Mouse (Mus musculus) T-helper 1 cell (primary cell): Measurements from ENCODE around the gene Cd19.

Source experiments
- in situ Hi-C: fragments of 300-600 bp; cut with MboI, MseI; formaldehyde crosslinking; loops from one replicate; pipeline ENCODE4 v1.15.1; 2025; ENCODE audit warnings: high pct_unique_total_duplicates

Gene Cd19

DNA sequence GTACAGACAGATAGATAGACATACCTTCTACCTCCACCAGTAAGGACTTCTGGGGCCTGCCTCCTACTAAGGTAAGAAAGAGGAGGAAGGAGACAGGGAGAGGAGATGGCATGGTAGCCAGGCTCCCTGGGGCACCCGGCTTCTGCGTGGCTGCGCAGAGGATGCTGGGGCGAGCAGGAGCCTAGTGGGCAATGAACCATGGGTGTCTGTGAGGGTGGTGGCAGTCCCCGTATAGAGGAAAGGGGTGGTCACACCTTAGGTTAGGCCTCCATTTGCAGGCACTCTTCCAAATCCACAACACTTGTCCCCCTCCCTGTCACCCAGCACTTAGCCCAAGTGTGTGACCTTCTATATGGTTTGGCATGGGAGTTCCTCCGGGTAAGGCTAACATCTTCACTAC lies at the start of gene Cd19:
Cd19 (minus strand) TSS at position 165 of the 400 bp plus-strand sequence.
- in situ Hi-C loops: no loop called here

DNA sequence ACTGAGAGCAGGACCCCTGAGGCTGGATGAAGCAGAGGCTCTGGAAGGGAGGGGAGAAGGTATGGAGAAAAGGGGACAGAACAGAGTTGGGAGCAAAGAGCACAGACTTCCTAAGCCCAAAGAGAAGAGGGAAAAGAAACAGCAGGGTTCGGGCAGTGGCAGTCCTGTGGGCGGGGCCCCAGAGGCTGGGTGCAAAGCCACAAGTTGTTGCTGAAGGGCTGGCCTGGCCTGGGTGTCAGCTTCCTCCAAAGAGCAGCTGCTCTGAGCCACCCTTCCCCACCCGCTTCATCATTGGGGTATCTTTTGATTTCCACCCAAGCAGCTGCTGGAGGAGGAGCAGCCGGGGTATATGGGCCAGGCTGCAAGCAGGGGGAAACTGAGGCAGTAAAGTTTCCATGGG lies 49.4 kb upstream of the Cd19 start:
- in situ Hi-C loops: no loop called here

DNA sequence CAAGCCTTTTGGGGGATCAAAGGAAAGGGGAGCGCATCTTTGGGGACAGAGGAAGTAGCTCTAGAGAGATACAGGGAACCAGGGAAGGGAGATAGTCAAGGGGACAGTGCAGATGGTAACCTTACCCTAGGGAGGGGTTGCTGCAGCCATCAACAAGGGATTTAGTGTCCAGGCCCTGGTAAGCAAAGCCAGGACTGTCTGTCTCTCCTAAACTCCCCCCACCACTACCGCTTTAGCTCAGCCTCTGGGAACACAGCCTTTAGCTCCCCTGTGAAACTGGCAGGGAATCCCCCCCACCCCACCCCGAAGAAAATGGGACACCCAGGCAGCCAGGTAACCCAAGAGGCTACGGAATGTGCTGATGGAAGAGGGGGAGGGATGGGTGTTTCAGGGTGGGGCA lies 48.9 kb upstream of the Cd19 start:
- in situ Hi-C loops: no loop called here

- in situ Hi-C loops: no loop called here
Measured at GRCm38 (mm10) chr7:126463004-126463403, 48.3 kb upstream of the Cd19 start, which contains the start of gene Atp2a1. Gene Atp2a1, minus strand, starts transcription at chr7:126463108.

DNA sequence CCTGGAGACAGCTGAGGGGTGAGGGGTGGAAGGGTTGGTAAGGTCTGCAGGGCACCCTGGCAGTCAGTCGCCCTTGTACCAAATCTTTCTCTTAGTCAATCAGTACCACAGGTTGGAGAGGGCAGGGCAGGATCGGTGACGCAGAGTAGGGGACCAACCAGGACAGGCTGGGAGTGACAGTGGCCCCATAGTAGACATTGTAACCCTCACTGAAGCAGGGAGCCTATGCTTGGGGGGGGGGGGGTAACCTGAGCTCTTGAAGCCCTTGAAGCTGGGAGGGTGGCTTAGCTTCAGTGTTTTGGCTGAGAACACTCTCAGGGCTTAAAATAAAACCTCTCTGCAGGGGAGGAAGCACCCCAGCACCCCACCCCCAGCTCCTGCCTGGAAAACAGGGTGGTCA lies 46.9 kb upstream of the Cd19 start:
- in situ Hi-C loops: no loop called here

DNA sequence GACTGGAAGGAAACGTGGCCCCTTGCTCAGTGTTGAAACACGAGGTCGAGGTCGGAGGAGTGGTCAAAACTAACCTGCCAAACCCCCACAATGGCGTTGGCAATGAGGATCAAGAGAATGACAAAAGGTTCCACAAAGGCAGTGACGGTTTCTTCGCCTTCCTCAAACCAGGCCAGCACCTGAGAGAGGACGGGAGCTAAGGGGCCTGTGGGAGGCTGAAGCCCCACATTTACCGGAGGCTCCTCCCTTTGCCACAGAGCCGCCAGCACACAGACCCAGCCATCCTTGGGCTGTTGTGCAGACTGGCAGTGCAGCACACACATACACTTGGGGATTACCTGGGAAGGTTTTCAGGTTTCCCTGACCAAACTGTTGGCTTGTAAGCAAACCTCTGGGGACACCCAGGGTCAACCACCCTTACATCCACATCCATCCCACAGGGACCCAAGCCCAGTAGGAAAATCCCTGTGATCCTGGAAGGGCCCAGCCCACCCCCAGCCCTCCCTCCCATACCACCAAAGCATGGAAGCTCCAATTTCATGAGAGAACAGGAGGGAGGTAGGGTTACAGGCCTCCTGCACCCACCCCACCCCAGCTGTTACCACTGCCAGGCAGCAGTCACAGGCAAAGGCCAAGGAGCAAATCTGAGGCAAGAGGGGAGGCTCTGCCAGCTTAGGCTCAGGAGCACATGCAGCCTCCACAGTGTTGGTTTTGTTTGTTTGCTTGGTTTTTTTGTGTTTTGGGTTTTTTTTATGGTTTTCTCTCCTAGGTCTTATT lies 46.1 kb upstream of the Cd19 start:
- in situ Hi-C loops: no loop called here

DNA sequence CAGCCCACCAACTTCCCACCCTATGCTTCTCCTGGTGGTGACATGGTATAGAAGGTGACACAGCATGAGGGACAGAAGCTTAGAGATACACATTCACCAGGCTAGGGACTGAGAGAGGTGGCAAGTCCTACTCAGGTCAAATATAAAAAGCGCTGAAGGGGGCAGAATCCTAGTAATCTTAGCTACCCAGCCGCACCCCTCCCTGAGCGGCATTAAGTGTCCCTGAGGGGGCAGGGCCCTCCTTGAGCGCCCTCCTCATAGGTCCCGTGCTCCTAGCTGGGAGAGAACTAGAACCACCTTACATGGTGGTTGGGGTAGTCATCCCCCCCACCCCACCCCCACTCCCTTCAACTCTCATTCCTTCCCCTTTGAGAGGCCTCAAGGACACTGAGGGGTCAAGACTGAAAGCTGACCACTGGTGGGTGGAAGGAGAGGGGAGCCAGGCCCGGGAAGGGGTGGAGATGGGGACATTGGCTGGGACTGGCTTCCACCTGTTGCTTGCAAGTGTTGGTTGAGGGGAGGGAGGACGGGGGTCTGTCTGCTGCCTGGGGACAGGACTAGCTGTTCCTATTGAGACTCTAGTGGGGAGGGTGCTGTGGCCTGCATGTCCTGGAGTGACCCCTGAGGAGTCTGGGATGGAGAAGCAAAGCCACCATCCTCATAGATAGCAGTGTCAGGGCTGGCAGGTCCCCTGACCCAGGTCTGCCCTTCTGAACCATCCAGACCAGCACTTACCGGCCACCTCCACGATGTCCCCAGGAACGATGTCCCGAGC lies 44.3 kb upstream of the Cd19 start:
- in situ Hi-C loops: no loop called here

- in situ Hi-C loops: no loop called here
Measured at GRCm38 (mm10) chr7:126458225-126458624, 43.5 kb upstream of the Cd19 start.

- in situ Hi-C loops: no loop called here
Measured at GRCm38 (mm10) chr7:126456382-126457266, 41.9 kb upstream of the Cd19 start.

DNA sequence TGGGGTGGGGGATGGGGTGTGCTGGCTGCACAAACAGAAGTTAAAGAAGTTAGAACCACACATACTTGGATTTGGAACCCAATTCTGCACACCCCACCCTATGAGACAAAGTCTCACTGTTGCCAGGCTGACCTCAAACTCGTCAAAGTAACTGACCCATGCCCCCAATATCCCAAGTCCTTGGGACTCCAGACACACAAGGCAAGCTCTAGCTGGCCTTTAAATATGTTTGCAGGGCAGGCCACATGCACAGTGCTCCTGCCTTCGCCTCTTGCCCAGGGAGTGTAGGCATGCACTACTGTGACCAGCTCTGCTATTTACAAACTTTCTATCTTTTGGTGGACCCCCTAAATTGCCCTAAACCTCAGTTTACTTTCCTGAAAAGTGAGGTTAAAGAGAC lies 40.6 kb upstream of the Cd19 start:
- in situ Hi-C loops: no loop called here

DNA sequence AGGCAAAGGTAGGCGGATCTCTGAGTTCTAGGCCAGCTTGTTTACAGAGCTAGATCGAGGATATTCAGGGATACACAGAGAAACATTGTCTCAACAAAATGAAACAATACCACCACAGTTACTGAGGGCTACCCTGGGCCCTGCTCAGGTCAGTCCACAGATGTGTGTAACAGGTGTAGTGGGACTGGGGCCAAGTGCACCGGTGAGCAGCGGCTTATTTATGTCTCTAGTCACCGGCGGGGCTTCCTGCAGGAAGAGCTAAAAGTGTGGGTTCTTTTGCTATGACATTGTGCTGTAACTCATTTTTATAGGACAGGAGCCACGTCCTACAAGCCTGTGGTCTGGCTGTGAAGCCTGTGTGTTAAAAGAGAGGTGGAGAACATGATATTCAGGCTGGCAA lies 39.2 kb upstream of the Cd19 start:
- in situ Hi-C loops: no loop called here

DNA sequence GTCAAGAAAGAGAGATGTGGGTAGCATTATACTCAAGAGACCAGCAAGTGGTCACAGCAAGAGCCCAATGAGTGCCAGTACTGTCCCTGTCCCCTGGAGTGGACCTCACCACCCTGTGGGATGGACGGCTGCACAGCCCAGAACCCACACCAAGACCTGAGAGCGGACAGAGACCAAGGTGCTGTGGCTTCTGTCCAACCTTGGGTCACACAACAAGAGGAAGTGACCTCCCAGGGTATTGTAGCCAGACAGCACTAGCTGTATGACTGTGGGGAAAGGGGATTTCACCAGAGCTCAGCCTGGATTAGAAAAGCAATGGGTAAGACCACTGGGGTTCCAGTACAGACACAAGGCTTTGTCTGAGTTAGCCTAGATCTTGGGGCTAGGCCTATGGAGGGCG lies 37.6 kb upstream of the Cd19 start:
- in situ Hi-C loops: no loop called here

DNA sequence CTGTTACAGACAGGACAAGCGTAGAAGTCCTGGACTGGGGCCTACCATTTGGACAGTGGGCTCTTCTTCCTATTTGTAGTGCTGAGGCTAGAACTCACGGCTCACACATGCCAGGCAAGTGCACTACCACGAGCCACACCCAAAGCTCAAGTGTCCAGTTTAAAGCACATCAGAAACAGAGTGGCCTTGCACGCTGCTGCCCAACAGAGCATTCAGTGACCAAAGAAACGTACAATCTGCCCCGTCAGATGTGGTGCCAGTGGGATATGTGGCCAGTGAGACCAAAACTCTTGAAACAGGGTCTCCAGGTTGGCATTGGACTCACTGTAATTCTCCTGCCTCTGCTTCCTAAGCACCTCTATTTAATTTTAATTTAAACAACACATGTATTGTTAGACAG lies 36.0 kb upstream of the Cd19 start:
- in situ Hi-C loops: no loop called here

DNA sequence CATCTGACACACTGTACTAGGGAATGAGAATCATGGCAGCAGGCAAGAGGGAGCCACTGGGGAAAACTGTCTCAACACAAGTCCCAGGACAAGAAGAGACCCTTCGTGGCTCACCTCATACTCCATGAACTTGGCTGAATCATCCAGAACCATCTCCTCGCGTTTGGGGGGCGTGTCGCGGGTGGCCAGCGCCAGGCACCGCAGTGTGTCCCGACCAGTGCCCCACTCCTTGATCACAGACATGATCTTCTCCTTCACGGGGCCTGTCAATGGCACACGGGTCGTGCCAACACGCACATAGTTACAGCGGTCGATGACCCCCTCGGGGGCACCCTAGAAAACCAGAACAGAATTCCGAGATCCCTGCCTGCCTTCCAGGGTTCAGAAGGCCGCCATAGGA lies 35.3 kb upstream of the Cd19 start:
- in situ Hi-C loops: loop anchor here (5.0 kb wide), 1 partner anchor 62 kb away; no protein-coding TSS in a partner anchor

GRCm38 (mm10) chr7:126448481-126448880 lies 33.8 kb upstream of the Cd19 start:
- in situ Hi-C loops: loop anchor here (5.0 kb wide), 1 partner anchor 64 kb away; no protein-coding TSS in a partner anchor

DNA sequence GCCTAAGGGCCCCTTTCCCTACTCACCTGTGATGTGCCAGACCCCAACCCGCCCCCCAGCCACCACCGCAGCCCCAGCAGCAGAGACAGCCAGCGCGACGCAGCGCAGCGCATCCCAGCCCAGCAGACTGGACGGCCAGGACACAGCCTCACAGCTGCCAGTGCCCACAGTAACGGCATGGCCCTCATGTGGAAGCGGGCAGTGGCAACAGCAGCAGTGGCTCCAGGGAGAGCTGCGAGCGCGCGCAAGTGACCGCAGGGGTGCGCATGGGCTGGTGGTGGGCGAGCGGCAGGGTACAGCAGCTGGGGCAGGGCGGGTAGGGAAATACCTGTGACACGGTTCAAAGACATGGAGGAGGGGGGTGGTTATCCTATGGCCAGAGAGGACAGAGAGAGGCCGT lies 31.5 kb upstream of the Cd19 start:
- in situ Hi-C loops: loop anchor here (5.0 kb wide), 1 partner anchor 66 kb away; no protein-coding TSS in a partner anchor

GRCm38 (mm10) chr7:126445104-126445815 lies 30.6 kb upstream of the Cd19 start:
- in situ Hi-C loops: loop anchor here (5.0 kb wide), 1 partner anchor 67 kb away; no protein-coding TSS in a partner anchor

- in situ Hi-C loops: no loop called here
Measured at GRCm38 (mm10) chr7:126444536-126444935, 29.8 kb upstream of the Cd19 start.

DNA sequence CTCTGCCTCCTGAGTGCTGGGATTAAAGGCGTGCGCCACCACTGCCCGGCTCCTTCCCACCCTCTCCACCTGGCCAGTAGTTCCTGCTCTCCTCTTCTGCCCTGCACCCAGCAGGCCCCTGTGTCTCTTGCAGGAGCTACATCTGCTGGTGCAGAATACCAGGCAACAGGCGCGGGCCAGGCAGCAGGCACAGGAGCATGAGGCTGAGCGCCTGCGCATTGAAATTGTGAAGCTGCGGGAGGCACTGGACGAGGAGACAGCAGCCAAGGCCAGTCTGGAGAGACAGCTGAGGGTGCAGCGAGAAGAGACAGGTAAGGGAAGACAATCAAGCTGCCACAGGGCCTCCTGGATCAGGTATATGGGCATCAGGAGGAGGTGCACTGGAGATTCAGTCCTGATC lies 29.3 kb upstream of the Cd19 start:
- in situ Hi-C loops: no loop called here

GRCm38 (mm10) chr7:126440134-126440533 lies 25.4 kb upstream of the Cd19 start:
- in situ Hi-C loops: no loop called here

- in situ Hi-C loops: no loop called here
Measured at GRCm38 (mm10) chr7:126436851-126437250, 22.2 kb upstream of the Cd19 start.
